Mouse (Mus musculus): ENCODE measurements around the gene Lhx5. TPM values are rescaled to one million over a fixed set of nuclear protein-coding genes. Genes with fewer than 3 reads are reported as not detected.

Lhx5 gene
- not detected in 2 replicates for polyA plus RNA-seq (2015; fragmentation: Nextera tagmentation; extraction: Ambion mirVana)

DNA sequence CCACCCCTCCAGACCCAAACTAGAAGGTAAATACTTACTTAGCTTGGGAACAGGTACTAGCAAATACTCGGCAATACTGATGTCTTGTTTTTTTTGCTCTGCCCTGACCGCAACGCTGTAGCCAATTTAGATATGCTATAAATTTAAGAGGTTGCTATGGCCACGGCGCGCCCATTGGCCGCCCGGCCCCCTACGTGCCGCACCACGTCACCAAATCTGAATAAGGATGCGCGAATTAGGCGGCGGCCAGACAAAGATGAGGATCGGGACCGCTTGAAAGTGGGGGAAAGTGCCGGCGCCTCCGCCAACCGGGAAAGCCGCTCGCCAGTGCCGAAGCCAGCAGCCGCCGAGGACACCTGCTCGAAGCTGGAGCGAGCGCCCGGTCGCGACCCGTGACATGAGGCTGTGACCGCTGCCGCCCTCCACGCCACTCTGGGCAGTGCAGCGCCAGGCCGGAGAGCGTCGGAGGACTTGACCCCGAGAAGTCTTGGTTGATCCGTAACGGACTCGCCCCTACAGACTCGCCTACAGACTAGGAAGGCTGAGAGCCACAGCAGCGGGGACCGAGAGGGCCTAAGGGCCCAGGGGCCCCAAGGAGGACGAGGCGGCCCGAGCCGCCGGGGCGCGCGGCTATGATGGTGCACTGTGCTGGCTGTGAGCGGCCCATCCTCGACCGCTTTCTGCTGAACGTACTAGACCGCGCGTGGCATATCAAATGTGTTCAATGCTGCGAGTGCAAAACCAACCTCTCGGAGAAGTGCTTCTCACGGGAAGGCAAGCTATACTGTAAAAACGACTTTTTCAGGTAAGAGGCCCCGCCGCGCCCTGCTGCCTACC, at the start of gene Lhx5:
Gene Lhx5 (plus strand): TSS at position 51 of the 837 bp plus-strand sequence.
- peaks cover 10% of the 10 kb centered on the region for H3K4me1 ChIP-seq
- H3K9me3 ChIP-seq = no peaks in the 10 kb centered on the region
- WGBS = 1% methylated on average over 69 of the region's 69 CpGs
- no peaks in the 10 kb centered on the region for H3K36me3 ChIP-seq
- H3K9ac ChIP-seq = no peak within 1 kb of the TSS
- peak within 1 kb of the TSS; percentile 26 for H3K4me3 ChIP-seq
- H3K27ac ChIP-seq (replicated peaks) = no peak within 1 kb of the TSS
- peak within 1 kb of the TSS; percentile 34 for H3K4me2 ChIP-seq
- ATAC-seq (ENCODE audit: extremely low read depth, insufficient number of reproducible peaks, low FRiP score, low TSS enrichment) = no peak
- H3K27me3 ChIP-seq (replicated peaks) = peaks cover 99% of the 10 kb centered on the region

DNA sequence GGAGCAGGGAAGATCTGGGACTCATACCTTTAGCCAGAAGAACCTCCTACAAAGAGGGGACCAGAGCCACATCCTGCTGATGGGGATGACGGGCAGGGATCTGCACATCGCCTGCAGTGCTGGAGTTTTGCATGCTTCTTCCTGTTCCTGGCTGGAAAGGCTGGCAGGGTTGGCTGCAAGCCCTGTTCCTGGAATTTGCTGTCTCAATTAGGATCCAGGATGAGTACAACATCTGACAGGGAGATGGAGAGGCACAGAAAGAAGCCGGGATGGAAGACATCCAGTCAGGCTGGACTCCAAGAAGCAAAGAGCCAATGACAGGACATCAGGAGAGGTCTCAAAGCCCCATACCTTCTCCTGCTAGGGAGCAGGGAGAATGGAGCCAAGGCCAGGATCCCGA, 45.1 kb upstream of the Lhx5 start:
- Histone ChIP-seq H3K4me2 (no peak overlapping the region), H3K4me1 (no peaks in the 10 kb centered on the region), H3K9me3 (no peaks in the 10 kb centered on the region; the same call in 1 of the 2 replicates), H3K4me3 (no peak overlapping the region), H3K27ac (replicated peaks) (no peak overlapping the region), H3K27me3 (replicated peaks) (peaks cover 67% of the 10 kb centered on the region), H3K9ac (no peak overlapping the region), H3K36me3 (no peaks in the 10 kb centered on the region)
- 53% methylated on average over 4 of the region's 4 CpGs for WGBS
- ATAC-seq (ENCODE audit: extremely low read depth, insufficient number of reproducible peaks, low FRiP score, low TSS enrichment) = no peak

DNA sequence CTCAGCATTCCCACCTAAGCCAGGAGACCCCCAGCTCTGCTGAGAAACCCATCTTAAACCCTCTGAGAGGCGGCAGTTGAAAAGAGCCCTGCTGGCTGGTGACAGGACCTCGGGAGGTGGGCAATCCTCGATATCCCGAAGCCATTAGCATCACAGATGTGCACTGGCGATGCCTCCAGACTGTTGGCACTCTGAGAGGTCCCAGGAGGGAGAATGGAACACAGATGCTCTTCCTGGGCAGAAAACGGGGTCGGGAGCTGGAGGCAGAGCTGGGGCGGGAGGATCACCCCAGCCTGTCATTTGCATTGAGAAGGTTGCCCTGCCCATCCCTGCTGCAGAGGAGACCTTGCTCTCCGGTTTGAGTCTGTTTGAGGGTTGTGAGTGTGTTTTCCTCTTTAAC, 42.7 kb upstream of the Lhx5 start:
- Histone ChIP-seq H3K4me2 (no peak overlapping the region), H3K9me3 (no peaks in the 10 kb centered on the region; the same call in 1 of the 2 replicates), H3K4me1 (no peaks in the 10 kb centered on the region), H3K9ac (no peak overlapping the region), H3K27me3 (replicated peaks) (peaks cover 68% of the 10 kb centered on the region), H3K4me3 (no peak overlapping the region), H3K36me3 (no peaks in the 10 kb centered on the region), H3K27ac (replicated peaks) (no peak overlapping the region)
- 39% methylated on average over 9 of the region's 9 CpGs for WGBS
- no peak for ATAC-seq (ENCODE audit: extremely low read depth, insufficient number of reproducible peaks, low FRiP score, low TSS enrichment)

GRCm38 (mm10) chr5:120389973-120390372, 41.5 kb upstream of the Lhx5 start:
- Histone ChIP-seq H3K27ac (replicated peaks) (no peak overlapping the region), H3K9ac (no peak overlapping the region), H3K4me2 (no peak overlapping the region), H3K9me3 (no peaks in the 10 kb centered on the region), H3K4me3 (no peak overlapping the region), H3K36me3 (no peaks in the 10 kb centered on the region), H3K27me3 (replicated peaks) (peaks cover 80% of the 10 kb centered on the region), H3K4me1 (no peaks in the 10 kb centered on the region)
- WGBS = 62% methylated on average over 2 of the region's 2 CpGs
- ATAC-seq (ENCODE audit: extremely low read depth, insufficient number of reproducible peaks, low FRiP score, low TSS enrichment) = no peak

DNA sequence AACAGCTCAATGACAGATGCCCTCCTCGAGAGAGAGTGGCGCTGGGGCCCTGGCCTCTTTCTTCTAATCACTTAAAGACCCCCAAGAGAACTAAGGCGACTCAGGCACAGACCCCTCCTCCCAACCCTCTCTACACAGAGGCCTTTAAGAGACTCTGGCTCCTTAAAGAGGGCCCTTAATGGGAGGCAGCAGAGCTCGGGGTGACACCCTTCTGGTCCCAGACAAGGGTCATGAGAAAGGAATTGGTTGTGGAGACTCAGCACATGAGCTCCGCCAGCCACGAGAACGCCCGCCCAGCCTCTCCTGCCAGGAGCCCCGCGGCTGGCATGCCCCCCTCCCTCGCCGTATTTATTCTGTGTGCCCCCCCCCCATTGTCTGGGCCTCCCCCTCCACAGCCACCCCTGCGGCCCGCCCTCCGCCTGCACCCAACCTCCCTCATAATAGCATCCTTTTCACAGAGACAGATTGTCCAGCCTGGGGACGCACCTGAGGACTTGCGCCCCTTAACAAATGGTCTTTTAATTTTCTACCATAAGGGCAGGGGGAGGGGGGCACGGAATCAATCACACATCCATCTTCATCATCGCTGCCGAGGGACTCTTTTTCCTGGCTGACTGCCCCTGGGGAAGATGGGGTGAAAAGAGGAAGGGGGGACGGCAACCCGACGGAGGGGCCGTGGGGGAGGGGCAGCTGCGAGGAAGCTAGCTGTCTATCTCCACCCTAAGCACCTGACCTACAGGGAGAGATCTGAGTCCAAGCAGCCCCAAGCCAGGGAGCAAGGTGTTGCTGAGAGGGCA, 37.4 kb upstream of the Lhx5 start:
- Histone ChIP-seq H3K4me3 (no peak overlapping the region), H3K9me3 (no peaks in the 10 kb centered on the region), H3K36me3 (no peaks in the 10 kb centered on the region), H3K27me3 (replicated peaks) (peaks cover 97% of the 10 kb centered on the region), H3K4me2 (no peak overlapping the region), H3K9ac (no peak overlapping the region), H3K4me1 (no peaks in the 10 kb centered on the region), H3K27ac (replicated peaks) (no peak overlapping the region)
- 30% methylated on average over 25 of the region's 25 CpGs for WGBS
- no peak for ATAC-seq (ENCODE audit: extremely low read depth, insufficient number of reproducible peaks, low FRiP score, low TSS enrichment)

GRCm38 (mm10) chr5:120397988-120398387, 33.5 kb upstream of the Lhx5 start:
- no peak overlapping the region for H3K27ac ChIP-seq (replicated peaks)
- H3K9me3 ChIP-seq = no peaks in the 10 kb centered on the region
- no peak overlapping the region for H3K4me2 ChIP-seq
- no peak for ATAC-seq (ENCODE audit: extremely low read depth, insufficient number of reproducible peaks, low FRiP score, low TSS enrichment)
- H3K4me1 ChIP-seq = no peaks in the 10 kb centered on the region
- H3K27me3 ChIP-seq (replicated peaks) = peaks cover 97% of the 10 kb centered on the region
- no peak overlapping the region for H3K4me3 ChIP-seq
- H3K36me3 ChIP-seq = no peaks in the 10 kb centered on the region
- WGBS = under 1% methylated on average over 13 of the region's 13 CpGs
- no peak overlapping the region for H3K9ac ChIP-seq

- 65% methylated on average over 12 of the region's 12 CpGs for WGBS
- no peak overlapping the region for H3K4me2 ChIP-seq
Observed at GRCm38 (mm10) chr5:120404831-120405591, 26.5 kb upstream of the Lhx5 start.

GRCm38 (mm10) chr5:120408933-120409332, 22.6 kb upstream of the Lhx5 start:
- H3K4me1 ChIP-seq = peaks cover 6% of the 10 kb centered on the region; the same call in 1 of the 2 replicates
- no peak overlapping the region for H3K4me3 ChIP-seq
- H3K9me3 ChIP-seq = peaks cover 6% of the 10 kb centered on the region
- no peak overlapping the region for H3K9ac ChIP-seq
- no peak overlapping the region for H3K27ac ChIP-seq (replicated peaks)
- ATAC-seq (ENCODE audit: extremely low read depth, insufficient number of reproducible peaks, low FRiP score, low TSS enrichment) = no peak
- WGBS = 70% methylated on average over 14 of the region's 14 CpGs
- peaks cover 78% of the 10 kb centered on the region for H3K27me3 ChIP-seq (replicated peaks)
- no peaks in the 10 kb centered on the region for H3K36me3 ChIP-seq
- no peak overlapping the region for H3K4me2 ChIP-seq

More at GRCm38 (mm10) chr5:120404831-120405591, 26.5 kb upstream of the Lhx5 start:
- no peak for ATAC-seq (ENCODE audit: extremely low read depth, insufficient number of reproducible peaks, low FRiP score, low TSS enrichment)
- no peak overlapping the region for H3K4me3 ChIP-seq
- H3K9me3 ChIP-seq = no peaks in the 10 kb centered on the region
- no peaks in the 10 kb centered on the region for H3K36me3 ChIP-seq
- H3K27me3 ChIP-seq (replicated peaks) = peaks cover 78% of the 10 kb centered on the region
- H3K9ac ChIP-seq = no peak overlapping the region
- H3K27ac ChIP-seq (replicated peaks) = no peak overlapping the region
- H3K4me1 ChIP-seq = peaks cover 6% of the 10 kb centered on the region; the same call in 1 of the 2 replicates

GRCm38 (mm10) chr5:120409385-120410378, 21.8 kb upstream of the Lhx5 start:
- H3K27me3 ChIP-seq (replicated peaks) = peaks cover 80% of the 10 kb centered on the region
- H3K27ac ChIP-seq (replicated peaks) = no peak overlapping the region
- peak overlapping the region; percentile 13; the same call in 1 of the 2 replicates for H3K4me3 ChIP-seq
- ATAC-seq (ENCODE audit: extremely low read depth, insufficient number of reproducible peaks, low FRiP score, low TSS enrichment) = no peak
- H3K4me2 ChIP-seq = peak overlapping the region; percentile 47
- H3K9me3 ChIP-seq = peaks cover 6% of the 10 kb centered on the region
- H3K4me1 ChIP-seq = peaks cover 6% of the 10 kb centered on the region; the same call in 1 of the 2 replicates
- 2% methylated on average over 41 of the region's 41 CpGs for WGBS
- no peaks in the 10 kb centered on the region for H3K36me3 ChIP-seq
- no peak overlapping the region for H3K9ac ChIP-seq

DNA sequence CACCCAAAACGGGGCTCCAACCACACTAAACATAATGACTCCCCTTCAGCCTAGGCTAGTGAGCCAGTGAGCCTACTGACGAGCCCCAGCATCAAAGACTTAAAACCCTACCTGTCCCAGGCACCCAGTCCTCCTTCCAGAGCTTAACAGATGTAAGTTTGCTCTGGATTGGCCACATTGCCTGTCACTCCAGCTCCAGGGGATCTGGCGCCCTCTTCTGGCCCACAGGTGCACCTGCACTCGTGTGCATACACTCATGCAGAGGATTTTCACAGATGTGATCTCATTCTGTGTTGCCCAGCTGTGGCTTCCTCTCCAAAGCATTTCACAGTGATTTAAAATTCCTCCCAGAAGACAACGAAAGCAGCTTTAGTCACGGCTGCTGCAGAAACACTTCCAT, 18.1 kb upstream of the Lhx5 start:
- Histone ChIP-seq H3K36me3 (no peaks in the 10 kb centered on the region), H3K9ac (no peak overlapping the region), H3K9me3 (peaks cover 6% of the 10 kb centered on the region), H3K4me1 (peaks cover 6% of the 10 kb centered on the region; the same call in 1 of the 2 replicates), H3K4me3 (no peak overlapping the region), H3K27me3 (replicated peaks) (peaks cover 93% of the 10 kb centered on the region), H3K4me2 (no peak overlapping the region), H3K27ac (replicated peaks) (no peak overlapping the region)
- ATAC-seq (ENCODE audit: extremely low read depth, insufficient number of reproducible peaks, low FRiP score, low TSS enrichment) = no peak
- 74% methylated on average over 6 of the region's 6 CpGs for WGBS
